Mouse (Mus musculus) gastrocnemius, adult 2 months (tissue): ENCODE measurements at regions not wholly inside any gene's neighbourhood (a gene's known extent, or its start where the extent isn't known, plus 50 kb on each side); places are given as distances from the start of the nearest gene placed in this dataset.

Experiments
- DNase-seq: peaks from one replicate; pipeline ENCODE4 v3.0.0; 2022
- H3K27ac ChIP-seq: fragments of 200-600 bp; 2 replicates; pipeline ENCODE4 v1.8.1; 2022; ENCODE audit warnings: mild to moderate bottlenecking
- H3K4me3 ChIP-seq: fragments of 200-600 bp; 2 replicates; pipeline ENCODE4 v1.8.1; 2022; ENCODE audit warnings: mild to moderate bottlenecking, moderate library complexity
- CTCF ChIP-seq: fragments of 200-600 bp; IDR thresholded peaks from 2 replicates; pipeline ENCODE4 v1.8.1; 2022; ENCODE audit warnings: antibody characterized with exemption, mild to moderate bottlenecking, moderate library complexity
- intact Hi-C: fragments of 180-260 bp; cut with DNase I; formaldehyde crosslinking; loops from one replicate; pipeline ENCODE4 v1.15.1; 2025

DNA sequence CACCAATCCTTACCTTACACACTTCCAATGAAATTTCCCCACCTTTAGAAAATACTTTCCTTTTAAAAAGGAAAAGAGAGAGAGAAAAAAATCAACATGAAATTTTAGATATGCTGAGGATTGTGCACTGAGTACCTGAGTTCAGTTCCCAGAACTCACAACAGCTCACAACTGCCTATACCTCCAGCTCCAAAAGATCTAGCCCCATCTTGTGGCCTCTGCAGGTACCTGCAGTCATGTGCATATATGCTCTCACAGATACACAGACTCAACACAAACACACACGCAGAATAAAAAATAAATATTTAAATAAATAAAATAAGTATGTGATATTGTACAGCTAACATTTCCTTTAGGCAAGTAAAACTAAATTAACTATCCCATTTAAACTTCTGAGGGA, 260.3 kb upstream of the Zwint start:
- intact Hi-C loops, result no loop called here

DNA sequence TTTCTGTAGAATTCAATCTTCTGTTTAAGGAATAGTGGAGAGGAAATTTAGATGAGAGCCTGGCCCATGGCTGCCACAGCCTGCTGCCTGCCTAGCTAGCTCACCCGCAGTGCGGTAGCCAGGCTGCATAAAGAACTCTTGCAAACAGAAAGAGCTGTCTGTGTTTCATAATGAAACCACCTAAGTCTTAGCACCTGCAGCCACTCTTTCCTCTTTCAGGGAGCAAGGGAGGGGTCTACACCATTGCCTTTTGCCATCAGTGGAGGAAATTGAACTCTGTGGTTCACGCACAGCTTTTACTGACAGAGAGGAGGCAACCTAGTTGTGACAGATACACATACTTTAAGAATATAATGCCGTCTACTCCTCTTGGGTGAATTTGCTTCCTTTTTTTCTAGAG, 251.4 kb upstream of the Zwint start:
- Histone ChIP-seq H3K27ac (no peak overlapping the region), H3K4me3 (no peak overlapping the region)
- intact Hi-C loops, result no loop called here
- DNase-seq, result no peak
- no peak for TF ChIP-seq CTCF

More for the DNA sequence above, 260.3 kb upstream of the Zwint start:
- Histone ChIP-seq H3K4me3 (no peak overlapping the region), H3K27ac (no peak overlapping the region)
- DNase-seq, result no peak
- no peak for TF ChIP-seq CTCF

DNA sequence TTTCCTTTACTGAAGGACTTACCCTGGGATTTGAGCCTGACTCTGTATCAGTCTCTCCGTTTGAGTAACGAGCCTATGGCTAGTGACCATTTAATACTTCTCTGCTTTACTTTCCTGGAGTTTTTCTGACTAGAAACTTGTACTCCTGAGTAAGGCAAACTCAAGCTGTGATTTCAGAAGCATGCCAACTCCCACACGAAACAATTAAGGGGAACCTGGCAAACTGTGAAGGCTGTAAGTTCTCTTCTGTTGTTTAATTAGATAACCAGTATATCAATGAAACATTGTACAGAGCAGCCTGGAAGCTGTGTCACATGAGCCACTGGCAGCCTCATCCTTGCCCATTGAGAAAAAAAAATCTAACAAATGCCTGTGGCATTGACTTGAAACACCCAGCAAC, 244.3 kb upstream of the Zwint start:
- no peak overlapping the region for H3K27ac ChIP-seq
- intact Hi-C loops, result no loop called here
- TF ChIP-seq CTCF, result no peak
- DNase-seq, result no peak
- H3K4me3 ChIP-seq, result no peak overlapping the region

DNA sequence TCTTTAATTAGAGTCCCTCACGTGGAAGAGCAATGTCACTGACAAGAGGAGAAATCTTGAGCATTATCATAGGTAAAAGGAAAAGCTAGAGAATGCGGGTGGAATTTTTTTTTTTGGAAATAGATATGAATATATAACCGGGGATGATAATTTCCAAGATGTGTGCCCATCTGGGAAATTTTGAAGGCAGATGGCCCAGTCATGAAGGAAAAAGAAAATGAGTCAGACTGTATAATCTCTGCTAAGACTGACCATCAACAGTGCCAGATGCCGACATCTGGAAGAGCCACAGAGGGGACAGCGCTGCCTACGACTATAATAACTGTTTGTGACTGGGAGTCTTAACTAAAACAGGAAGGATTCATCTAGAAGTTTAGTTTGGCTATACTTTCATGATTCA, 243.0 kb upstream of the Zwint start:
- DNase-seq, result no peak
- Histone ChIP-seq H3K27ac (no peak overlapping the region), H3K4me3 (no peak overlapping the region)
- intact Hi-C loops, result no loop called here
- no peak for TF ChIP-seq CTCF

DNA sequence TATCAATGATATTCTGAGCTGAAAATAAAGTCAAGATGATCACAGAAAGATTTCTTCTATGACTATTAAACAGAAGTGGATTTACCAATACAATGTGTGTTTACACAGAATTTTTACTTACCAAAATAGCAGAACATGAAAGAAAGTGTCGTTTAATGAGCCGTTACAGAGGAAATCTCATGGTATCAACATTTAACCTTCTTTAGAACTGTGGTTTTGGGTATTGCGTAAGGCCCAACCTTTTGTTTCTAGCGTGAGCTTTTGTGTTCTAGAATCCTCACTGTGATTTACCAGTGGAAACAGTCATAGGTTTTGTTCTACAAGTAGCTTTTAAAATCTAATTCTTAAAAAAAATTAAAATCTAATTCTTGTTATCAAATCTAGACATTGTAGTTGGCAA, 200.0 kb upstream of the Zwint start:
- no peak for DNase-seq
- H3K27ac ChIP-seq, result no peak overlapping the region
- H3K4me3 ChIP-seq, result no peak overlapping the region
- intact Hi-C loops, result no loop called here
- TF ChIP-seq CTCF, result no peak

DNA sequence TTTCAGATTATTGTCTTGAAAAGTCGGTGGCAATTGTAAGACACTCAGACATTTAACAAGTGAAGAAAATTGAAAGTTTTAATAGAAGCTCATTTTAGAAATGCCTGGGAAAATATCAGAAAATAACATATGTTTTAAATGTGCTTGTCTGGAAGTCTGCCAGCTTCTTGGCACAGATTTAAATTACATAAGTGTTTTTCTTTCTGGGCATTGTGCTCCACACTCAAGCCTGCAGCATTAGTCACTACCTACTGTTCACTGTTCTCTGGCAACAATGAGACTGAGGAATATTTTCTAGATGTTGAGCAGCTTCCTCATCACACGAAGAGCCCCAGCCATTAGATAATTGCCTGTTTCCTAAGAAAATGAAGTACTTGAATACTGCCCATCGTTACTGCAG, 170.3 kb upstream of the Zwint start:
- no peak for DNase-seq
- TF ChIP-seq CTCF, result no peak
- H3K27ac ChIP-seq, result no peak overlapping the region
- intact Hi-C loops, result no loop called here
- H3K4me3 ChIP-seq, result no peak overlapping the region

DNA sequence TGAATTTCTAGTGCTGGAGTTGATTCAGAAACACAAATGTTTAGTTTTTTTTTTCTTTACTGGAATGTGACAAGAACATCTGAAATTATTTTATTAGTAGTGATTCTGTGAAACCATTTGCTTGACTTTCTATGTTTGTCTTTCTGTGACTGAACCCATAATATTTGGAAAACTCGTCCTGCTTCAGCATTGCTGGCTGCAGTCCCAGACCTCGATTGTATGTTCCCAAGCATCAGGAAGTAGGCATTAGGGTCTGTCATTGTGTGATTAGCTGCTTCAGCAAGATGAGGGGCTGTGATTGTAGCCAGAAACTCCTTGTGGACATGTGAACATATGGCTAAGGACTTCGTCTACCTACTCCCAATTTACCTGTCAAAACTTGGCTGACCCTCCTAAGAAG, 122.2 kb upstream of the Zwint start:
- no peak for DNase-seq
- H3K27ac ChIP-seq, result no peak overlapping the region
- no peak for TF ChIP-seq CTCF
- no peak overlapping the region for H3K4me3 ChIP-seq
- intact Hi-C loops, result no loop called here

DNA sequence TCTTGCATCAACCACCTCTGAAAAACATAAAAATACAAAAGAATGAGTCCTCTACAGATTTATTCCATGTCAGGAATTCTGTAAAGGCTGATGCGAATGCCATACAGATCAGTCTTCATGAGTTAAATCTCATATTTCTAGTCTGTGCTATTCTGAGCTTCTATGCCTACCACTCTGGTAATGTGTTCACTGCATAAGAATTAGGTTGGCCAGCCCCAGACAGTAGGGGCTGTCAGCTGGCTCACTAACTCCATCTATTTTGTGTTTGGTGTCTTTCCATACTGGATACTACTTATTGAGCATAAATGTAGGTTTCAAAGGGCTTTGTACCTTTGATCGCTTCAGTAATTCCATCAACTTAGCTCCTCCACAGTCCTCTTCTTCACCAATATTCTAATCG, 121.2 kb upstream of the Zwint start:
- TF ChIP-seq CTCF, result no peak
- intact Hi-C loops, result no loop called here
- Histone ChIP-seq H3K4me3 (no peak overlapping the region), H3K27ac (no peak overlapping the region)
- no peak for DNase-seq

DNA sequence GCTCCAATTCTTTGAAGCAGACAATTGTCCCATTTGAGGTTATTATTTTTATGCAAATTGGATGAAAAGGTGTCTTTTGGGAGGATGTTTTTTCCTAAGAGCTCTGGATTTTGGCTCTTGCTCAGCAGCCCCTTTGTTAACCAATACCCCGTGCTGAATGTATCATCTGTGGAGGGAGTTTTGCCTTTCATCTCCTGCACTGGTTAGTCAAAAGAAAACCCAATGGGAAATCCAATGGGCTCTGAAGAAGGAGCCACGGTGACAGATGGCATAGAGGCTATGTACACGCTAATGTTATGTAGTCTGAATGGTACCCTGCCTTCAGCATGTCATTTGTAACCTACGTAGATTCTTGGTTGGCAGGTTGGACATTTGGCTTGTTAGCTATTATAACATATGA, 120.8 kb upstream of the Zwint start:
- DNase-seq, result no peak
- Histone ChIP-seq H3K27ac (no peak overlapping the region), H3K4me3 (no peak overlapping the region)
- intact Hi-C loops, result no loop called here
- no peak for TF ChIP-seq CTCF

DNA sequence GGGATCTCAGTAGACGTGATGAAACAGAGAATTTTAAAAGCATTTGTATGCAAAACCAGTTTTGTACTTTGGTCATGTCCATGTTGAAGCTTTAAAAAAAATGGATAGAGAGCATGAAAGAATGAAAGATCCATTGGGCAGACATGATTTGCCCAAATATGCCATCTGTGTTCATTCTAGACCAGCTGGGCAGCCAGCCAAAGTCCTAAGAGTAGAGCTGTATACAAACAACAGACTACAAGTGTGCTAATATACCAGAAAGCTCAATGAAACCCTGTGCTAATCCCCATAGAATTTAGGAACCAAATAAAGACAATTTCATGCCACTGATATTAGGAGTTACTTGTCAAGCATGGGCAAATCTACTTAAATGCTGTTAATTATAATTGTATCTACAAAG, 105.1 kb upstream of the Zwint start:
- intact Hi-C loops, result no loop called here
- no peak for TF ChIP-seq CTCF

DNA sequence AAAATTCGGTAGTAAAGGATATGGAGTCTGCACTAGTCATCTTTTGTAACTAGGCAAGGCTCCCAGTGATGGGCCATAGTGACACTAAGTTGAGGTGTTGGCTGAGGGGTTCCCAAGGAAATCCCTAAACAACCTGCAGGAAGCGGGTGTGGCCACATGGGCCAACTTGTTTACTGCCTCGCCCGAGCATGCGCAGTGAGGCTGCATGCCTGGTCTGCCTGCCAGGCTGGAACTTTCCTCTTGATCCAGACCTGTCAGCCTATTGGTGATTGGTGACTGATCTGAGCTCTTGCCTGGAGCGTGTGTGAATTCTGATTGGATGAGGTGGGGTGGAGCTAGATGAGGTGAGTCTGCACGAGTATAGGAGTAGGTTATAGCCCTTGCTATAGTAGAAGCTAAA, 103.1 kb upstream of the Zwint start:
- H3K4me3 ChIP-seq, result no peak overlapping the region
- no peak for TF ChIP-seq CTCF
- no peak overlapping the region for H3K27ac ChIP-seq
- DNase-seq, result no peak
- intact Hi-C loops, result no loop called here

More for the DNA sequence above, 105.1 kb upstream of the Zwint start:
- H3K27ac ChIP-seq, result no peak overlapping the region
- no peak overlapping the region for H3K4me3 ChIP-seq
- DNase-seq, result no peak

DNA sequence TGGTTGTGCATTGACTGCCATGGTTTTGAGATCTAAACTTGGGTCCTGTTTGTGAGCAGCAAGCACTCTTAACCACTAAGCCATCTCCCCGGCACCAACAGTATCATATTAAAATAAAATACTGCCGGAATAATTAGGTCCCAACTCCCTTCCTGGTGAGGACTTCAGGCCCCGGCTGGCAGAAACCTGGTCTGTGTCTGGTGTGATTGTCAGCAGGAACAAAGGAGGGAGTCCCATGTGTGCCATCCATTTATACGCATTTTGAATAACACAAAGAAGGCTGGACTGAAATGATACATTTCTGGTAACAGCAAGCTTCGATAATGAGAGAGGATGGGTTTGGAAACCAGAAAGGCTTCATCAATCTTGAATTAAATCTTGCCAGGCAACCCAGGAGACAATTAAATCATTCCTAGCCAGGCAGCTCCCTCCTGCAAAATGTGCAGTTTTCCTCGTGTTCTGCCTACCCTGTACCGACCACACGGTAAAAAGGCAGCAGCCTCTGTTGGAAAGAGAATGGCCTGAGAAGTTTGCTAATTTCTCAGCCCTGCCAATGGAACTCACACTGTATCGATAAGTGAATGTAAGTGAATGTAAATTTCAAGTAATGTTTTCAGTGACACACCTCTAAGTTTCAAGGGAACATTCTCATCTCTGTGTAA, 80.5 kb upstream of the Zwint start:
- TF ChIP-seq CTCF, result no peak
- Histone ChIP-seq H3K27ac (no peak overlapping the region), H3K4me3 (no peak overlapping the region)
- no peak for DNase-seq
- intact Hi-C loops, result no loop called here

DNA sequence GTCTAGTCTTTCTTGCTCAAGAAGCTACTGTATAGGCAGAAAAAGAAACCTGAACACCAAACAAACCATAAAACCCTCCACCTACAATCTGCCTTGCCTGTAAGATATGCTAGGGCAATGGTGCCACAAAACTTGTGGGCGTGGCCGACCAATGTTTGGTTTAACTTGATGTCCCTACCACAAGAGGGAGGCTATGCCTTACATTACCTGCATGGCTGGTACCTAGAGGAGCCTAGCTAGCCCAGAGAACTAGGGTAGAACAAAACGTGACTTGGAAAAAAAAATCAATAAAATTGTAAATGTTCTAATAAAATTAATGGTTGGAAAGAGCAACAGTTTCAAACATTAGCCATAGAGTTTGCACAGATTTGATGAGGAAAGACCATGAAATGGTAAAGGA, 76.9 kb upstream of the Zwint start:
- H3K27ac ChIP-seq, result no peak overlapping the region
- no peak for DNase-seq
- no peak for TF ChIP-seq CTCF
- no peak overlapping the region for H3K4me3 ChIP-seq
- intact Hi-C loops, result no loop called here

DNA sequence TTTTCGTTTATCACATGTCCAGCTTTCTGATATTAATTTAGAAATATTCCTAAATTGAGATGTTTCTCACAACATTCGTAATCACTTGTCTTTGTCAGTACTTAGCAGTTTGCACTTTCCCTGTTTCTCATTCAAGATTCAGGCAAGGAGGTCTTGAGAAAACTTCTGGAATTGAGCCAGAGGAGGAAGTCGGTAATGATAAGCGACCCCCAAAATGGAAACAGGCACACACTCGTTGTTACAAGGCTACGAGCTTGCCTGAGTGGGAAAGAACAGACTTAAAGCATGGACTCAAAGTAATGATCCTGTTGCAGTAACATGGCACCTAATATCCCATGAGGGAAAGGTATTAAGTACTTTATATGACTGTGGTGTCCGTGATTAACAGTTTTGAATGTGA, 76.1 kb upstream of the Zwint start:
- Histone ChIP-seq H3K27ac (no peak overlapping the region), H3K4me3 (no peak overlapping the region)
- no peak for DNase-seq
- no peak for TF ChIP-seq CTCF
- intact Hi-C loops, result no loop called here

DNA sequence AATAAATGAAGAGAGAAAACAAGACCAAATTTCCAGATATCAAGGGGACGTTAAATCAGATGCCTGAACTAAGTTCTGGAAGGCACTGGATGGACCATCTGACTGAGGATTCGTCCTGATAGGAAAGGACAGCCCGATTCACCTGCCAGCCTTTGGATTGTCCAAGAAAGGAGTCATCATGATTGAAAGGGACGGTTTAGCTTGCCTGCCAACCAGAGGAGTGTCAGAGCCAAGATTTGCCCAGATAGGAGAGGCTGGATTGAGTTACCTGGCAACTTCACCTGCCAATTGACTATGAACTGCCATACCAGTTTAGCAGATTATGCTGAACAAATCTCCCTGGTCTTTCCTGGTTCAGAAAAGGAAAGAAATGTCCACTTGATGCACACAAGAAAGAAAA, 73.3 kb upstream of the Zwint start:
- Histone ChIP-seq H3K27ac (no peak overlapping the region), H3K4me3 (no peak overlapping the region)
- no peak for DNase-seq
- intact Hi-C loops, result no loop called here
- no peak for TF ChIP-seq CTCF
